Mouse (Mus musculus): Measurements from ENCODE around the gene H2-Ke6.

- TF ChIP-seq CTCF (conservative IDR thresholded peaks at IDR 0.05 in 1 of 2, IDR thresholded peaks at IDR 0.05 in 1 of 2; ENCODE audit: low read depth in 2 of 2, low read length in 2 of 2), result peak; percentile 55 to 85
- TF ChIP-seq POLR2A (IDR thresholded peaks at IDR 0.05; ENCODE audit: low read depth, low read length), result no peak
- no peak for TF ChIP-seq EP300 (IDR thresholded peaks at IDR 0.05; ENCODE audit: low read length)
- no peak for TF ChIP-seq MYC (IDR thresholded peaks at IDR 0.05; ENCODE audit: low read depth, low read length)
- no peak for TF ChIP-seq UBTF (IDR thresholded peaks at IDR 0.05; ENCODE audit: low read depth, low read length)
- no peak for TF ChIP-seq SIN3A (IDR thresholded peaks at IDR 0.05; ENCODE audit: low read length)
- no peak for TF ChIP-seq HCFC1 (IDR thresholded peaks at IDR 0.05; ENCODE audit: low read depth, low read length)
- peak; percentile 35 for TF ChIP-seq ZC3H11A (IDR thresholded peaks at IDR 0.05; ENCODE audit: low read depth, low read length)
- TF ChIP-seq IRF4 (IDR thresholded peaks at IDR 0.05; ENCODE audit: low read depth, low read length), result no peak; the same call in 1 of the 2 replicates
Measured at GRCm38 (mm10) chr17:34077549-34077948, 49.7 kb upstream of the H2-Ke6 start.
